Mouse (Mus musculus) embryo, embryonic 11 days (tissue): Measurements from ENCODE around the gene Gm27029.
"Not testable (repeated sequence)": the region's sequence is repeated elsewhere in the genome, so short reads cannot be mapped to it uniquely, and the experiment has no call there.

ENCODE experiments used
- DNase-seq: peaks from one replicate; pipeline ENCODE4 v3.0.0-alpha.2; 2015

Gene Gm27029

GRCm38 (mm10) chr11:101424105-101424851 is at the start of gene Gm27029:
Gm27029 (minus strand) TSS chr11:101424796.
- DNase-seq: peak; percentile 13

GRCm38 (mm10) chr11:101474298-101474697 is 49.7 kb upstream of the Gm27029 start:
- no peak for DNase-seq

DNA sequence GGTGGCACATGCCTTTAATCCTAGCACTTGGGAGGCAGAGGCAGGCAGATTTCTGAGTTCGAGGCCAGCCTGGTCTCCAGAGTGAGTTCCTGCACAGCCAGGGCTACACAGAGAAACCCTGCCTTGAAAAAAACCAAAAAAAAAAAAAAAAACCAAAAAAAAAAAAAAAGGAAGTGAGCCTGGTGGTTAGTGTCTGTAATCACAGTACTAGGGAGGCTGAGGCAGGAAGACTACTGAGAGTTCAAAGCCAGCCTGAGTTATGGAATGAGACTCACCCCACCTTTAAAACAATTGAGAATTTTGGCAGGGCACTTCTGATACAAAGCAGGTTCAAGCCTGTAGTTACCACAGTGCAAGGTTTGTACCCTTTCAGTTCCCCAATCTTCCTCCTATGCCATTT is 49.1 kb upstream of the Gm27029 start:
- not testable (repeated sequence) for DNase-seq

- no peak for DNase-seq
These were observed 47.7 kb upstream of the Gm27029 start for GRCm38 (mm10) chr11:101472336-101472735.

DNA sequence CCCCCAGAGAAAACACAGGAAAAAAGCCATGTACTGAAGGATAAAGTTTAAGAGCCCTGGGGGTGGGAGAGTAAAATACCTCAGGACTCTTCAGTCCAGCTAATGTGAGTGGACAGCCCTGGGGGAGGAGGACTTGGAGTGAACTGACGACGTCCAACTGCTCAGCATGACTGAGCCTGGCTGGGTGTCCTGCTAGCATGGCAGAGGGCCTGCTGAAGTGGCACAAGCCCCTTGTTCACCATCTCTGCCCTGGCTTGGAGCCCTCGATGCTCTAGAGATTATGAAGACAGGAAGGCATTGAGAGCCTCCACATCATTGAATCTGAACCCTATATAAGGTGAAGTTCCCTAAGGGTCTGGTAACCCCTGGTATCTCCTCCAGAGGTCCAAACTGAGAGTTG is 47.3 kb upstream of the Gm27029 start:
- DNase-seq: no peak

DNA sequence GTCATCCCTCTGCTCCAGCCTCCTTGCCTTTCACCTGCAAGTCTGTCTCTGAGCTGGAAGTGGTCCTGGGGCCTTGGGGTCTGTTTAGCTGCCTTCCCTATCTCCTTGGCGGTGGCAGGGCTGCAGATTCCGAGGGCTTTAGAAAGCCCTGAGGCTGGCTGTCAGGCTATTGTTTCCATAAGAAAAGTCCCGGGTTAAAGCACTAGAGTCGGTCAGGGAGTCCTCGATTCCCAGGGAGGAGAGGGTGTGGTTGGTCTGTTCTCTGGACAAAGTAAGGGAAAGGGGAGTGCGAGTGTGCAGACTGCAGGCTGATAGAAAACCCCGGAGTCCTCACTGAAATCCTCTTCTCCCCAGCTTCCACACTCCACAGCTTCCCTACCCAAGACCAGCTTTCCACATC is 45.6 kb upstream of the Gm27029 start:
- DNase-seq: no peak

DNA sequence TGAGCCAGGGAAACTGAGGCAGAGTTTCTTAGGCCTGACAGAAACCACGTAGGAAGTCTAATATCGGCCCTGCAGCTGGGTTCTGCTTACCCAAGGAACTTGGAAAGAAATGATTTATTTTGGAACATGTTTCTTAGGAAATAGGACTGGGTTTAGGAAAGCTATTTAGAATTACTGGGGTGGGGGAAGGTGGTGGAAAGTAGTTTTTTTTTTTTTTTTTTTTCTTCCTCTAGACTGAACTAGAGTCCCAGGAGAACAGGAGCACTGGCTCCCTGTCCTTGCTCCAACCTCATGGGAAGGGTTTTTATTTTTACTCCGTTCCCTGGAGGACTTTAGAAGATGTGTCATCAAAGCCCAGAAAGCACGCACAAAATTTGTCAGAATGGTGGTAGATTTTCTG is 44.6 kb upstream of the Gm27029 start:
- DNase-seq: no peak

DNA sequence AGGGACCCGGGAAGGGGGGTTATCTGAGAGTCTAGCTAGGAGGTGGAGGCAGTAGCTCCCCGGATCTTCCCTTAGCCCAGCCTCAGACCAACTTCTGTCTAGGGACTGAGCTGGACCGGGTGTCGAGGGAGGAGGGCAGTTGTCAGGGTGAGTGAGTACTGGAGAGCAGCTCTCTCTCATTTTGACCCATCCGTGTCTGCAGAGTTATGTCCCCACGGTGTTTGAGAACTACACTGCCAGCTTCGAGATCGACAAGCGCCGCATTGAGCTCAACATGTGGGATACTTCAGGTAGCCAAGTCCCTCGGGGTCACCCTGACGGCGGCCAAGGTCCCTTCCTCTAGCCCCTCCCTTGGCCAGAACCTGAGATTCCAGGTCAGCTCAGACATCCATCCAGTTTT is 44.1 kb upstream of the Gm27029 start:
- DNase-seq: no peak

GRCm38 (mm10) chr11:101468263-101468688 is 43.7 kb upstream of the Gm27029 start:
- no peak for DNase-seq

DNA sequence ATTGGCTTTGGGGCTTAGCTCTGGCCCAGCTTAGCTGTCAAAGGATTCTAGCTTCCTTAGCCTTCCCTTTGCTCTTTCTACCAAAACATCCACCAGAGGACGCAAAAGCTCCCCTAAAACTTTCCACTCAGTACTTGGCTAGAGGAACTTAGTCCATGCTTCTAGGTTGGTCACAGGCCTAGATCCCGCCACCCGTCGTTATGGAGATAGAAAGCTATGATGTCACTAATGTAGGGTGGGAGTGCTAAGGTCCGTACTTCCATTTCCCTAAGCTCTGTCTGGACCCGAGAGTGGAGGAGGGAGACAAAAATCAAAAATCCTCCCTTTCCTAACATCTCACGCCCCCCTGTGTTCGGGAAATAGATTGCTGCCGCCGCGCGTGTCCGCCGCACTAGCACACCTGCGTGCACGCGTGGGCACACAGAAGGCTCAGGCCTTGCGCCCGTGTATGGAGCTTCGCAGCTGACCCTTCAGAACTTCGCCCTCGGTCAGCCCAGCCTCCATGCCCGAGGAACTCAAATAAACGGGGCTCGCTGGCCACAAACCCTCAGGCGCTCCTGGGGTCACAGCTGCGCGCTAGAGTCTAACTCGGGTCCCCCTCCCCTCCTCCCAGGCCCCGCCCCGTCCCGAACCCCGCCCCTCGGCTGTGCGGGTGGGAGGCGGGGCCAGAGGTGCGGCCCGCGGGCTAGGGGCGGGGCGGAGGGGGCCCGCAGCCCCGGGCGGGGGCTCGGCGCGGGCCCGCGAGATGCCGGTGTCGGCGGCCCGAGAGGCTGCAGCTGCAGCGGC is 43.1 kb upstream of the Gm27029 start:
- peak; percentile 92 for DNase-seq

DNA sequence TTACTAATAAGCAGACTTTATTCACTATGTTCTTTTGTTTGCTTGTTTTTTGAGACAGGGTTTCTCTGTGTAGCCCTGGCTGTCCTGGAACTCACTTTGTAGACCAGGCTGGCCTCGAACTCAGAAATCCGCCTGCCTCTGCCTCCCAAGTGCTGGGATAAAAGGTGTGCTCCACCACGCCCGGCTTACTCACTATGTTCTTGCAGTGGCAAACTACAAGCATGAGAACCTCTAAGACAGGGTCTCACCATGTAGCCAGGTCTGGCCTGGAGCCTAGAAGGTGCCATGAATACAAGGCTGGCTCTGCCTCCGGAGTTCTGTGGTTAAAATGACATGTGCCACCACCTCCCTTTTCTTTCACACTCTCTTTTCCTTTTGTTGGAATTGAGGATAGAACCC is 42.0 kb upstream of the Gm27029 start:
- not testable (repeated sequence) for DNase-seq

GRCm38 (mm10) chr11:101465869-101466551 is 41.4 kb upstream of the Gm27029 start, which contains the start of gene Vat1:
Vat1 (minus strand) TSS chr11:101466230.
- DNase-seq: peak; percentile 82

DNA sequence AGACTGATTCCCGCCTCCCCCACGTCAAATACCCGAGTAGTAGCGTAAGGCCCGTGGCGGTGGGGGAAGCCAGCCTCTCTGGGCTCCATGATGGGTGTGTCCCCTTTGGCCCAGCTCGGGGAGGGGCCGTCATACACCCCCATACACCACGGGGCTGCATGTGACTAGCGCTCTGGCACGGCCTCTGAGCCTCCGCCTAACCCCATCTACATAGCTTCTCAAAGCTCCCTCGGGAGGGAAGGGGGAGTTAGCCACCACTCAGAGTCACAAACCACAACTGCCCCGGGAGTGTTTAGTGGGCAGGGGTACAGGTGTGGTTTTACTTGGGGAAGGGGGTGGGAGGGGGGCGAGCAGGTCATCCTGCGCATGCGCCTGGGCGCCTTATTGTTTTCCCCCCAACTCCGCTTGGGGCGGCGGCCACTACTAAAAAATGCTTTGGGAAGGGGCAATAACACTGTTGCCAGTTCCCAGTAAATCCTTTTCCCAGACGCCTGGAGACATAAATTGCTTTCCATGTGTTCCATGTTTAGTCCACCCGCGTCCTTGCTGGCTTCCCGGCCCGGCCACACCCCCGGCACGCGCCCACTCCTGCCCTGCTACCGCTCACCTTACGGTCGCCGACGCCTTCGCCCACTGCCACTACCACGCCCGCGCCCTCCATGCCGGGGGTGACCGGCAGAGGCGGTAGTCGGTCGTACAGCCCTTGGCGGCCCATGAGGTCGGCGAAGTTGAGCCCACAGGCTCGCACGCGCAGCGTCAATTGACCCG is 40.7 kb upstream of the Gm27029 start:
- DNase-seq: peak; percentile 76

GRCm38 (mm10) chr11:101464211-101465100 is 39.9 kb upstream of the Gm27029 start, which contains the start of gene Rnd2:
Rnd2 (plus strand) TSS chr11:101464999.
- no peak for DNase-seq

GRCm38 (mm10) chr11:101462583-101463440 is 38.2 kb upstream of the Gm27029 start:
- peak; percentile 79 for DNase-seq

DNA sequence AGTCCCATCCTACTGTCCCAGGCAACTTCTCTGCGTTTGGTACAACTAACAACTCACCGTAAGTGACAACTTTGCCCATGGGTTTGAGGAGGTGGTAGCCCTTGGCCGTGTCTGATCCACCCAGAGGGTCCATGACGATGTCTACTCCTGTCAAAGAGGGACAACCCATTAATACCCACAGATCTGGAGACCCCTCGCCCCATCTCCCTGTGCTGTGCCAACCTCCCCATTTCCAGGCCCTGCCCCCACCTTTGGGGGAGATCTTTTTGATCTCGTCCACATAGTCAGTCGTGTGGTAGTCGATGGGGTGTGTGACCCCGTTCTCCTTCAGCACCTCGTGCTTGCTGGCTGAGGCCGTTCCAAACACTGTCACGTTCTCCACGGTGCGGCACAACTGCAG is 37.5 kb upstream of the Gm27029 start:
- no peak for DNase-seq

DNA sequence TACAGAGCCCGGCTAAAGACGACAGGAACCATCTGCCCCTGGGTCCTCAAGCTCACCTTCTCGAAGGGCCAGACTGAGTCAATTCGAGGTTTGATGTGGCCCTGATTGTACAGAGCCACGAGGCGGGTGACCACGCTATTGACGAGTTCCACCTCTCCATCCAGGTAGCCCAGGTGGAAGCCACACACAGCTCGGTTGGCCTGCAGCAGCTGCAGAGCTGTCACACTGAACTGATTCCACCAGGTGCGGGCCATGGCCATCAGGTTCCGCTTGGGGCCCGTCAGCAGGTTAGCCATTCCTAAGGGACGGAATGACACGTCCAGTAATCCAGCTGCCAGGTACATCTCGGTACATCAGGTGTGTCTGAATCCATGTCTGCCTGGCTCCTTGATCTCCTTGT is 35.7 kb upstream of the Gm27029 start:
- no peak for DNase-seq

DNA sequence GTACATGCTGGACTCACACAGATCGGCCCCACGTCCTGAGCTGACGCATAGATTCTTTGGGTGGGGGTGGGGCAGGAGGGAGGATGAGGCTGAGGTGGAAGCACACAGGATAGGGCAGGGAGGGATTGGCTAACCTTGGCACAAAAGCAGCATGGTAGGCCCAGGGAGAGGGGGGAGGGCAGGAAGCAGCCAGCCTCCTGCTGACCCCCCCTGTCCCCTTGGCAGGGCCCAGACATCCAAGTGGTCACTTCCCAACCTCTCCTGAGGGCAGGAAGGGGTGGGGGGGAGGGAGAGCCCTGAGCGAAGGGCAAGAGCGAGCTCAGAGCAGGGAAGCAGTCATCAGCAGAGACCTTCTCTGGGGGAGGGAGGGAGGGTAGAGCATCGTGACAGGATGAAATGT is 35.1 kb upstream of the Gm27029 start:
- no peak for DNase-seq

GRCm38 (mm10) chr11:101458217-101458616 is 33.6 kb upstream of the Gm27029 start:
- DNase-seq: no peak

DNA sequence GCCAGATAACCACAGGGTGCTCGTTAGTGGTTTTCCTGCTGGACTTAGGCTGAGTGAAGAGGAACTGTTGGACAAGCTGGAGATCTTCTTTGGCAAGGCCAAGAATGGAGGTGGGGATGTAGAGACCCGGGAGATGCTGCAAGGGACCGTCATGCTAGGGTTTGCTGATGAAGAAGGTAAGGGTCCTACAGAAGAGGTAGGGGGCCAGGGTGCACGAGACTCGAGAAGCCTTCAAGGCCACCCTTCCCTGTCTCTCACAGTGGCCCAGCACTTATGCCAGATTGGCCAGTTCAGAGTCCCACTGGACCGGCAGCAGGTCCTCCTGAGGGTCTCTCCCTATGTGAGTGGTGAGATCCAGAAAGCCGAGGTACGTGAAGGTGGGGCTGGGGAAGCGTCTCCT is 33.0 kb upstream of the Gm27029 start:
- no peak for DNase-seq

DNA sequence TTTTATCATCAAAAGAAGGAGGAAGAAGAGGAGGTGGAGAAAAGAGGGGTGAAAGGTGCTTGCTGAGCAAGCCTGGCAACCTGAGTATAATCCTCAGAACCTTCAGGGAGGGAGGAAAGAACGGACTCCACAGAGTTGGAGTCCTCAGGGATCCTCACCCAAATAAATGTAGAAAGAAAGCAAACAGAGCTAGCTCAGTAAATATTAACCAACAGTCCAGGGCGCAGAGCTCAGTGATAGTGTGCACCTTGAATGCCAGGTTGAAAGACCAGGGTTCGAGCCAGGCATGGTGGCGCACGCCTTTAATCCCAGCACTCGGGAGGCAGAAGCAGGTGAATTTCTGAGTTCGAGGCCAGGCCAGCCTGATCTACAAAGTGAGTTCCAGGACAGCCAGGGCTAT is 31.0 kb upstream of the Gm27029 start:
- no peak for DNase-seq
